Mouse (Mus musculus) kidney, postnatal 10 days (tissue): ENCODE measurements at regions not wholly inside any gene's neighbourhood (a gene's known extent, or its start where the extent isn't known, plus 50 kb on each side); places are given as distances from the start of the nearest gene placed in this dataset.

Experiments used
- DNase-seq: peaks from one replicate; pipeline ENCODE4 v3.0.0; 2021; ENCODE audit warnings: mixed read lengths

GRCm38 (mm10) chr15:36378640-36379039 is 628.9 kb downstream of the Zfp706 start:
- no peak for DNase-seq

- DNase-seq, result no peak
Measured at GRCm38 (mm10) chr15:36376551-36376950, 631.0 kb downstream of the Zfp706 start.

GRCm38 (mm10) chr15:36375549-36375885 is 632.1 kb downstream of the Zfp706 start:
- no peak for DNase-seq

GRCm38 (mm10) chr15:36374732-36375548 is 632.6 kb downstream of the Zfp706 start:
- peak; percentile 83 for DNase-seq

GRCm38 (mm10) chr15:36373900-36374611 is 633.5 kb downstream of the Zfp706 start:
- DNase-seq, result peak; percentile 70

GRCm38 (mm10) chr15:36373481-36373880 is 634.1 kb downstream of the Zfp706 start:
- DNase-seq, result peak; percentile 54

GRCm38 (mm10) chr15:36371382-36371781 is 636.2 kb downstream of the Zfp706 start:
- DNase-seq, result peak; percentile 49

- no peak for DNase-seq
Measured at GRCm38 (mm10) chr15:36370906-36371305, 636.7 kb downstream of the Zfp706 start.

GRCm38 (mm10) chr15:36367296-36367695 is 640.3 kb downstream of the Zfp706 start:
- no peak for DNase-seq

- no peak for DNase-seq
Measured at GRCm38 (mm10) chr15:36364757-36365156, 642.8 kb downstream of the Zfp706 start.

GRCm38 (mm10) chr15:36364062-36364461 is 643.5 kb downstream of the Zfp706 start:
- DNase-seq, result no peak

GRCm38 (mm10) chr15:36362911-36363565 is 644.5 kb downstream of the Zfp706 start:
- DNase-seq, result no peak

- DNase-seq, result no peak
Measured at GRCm38 (mm10) chr15:36361522-36362148, 645.9 kb downstream of the Zfp706 start.

GRCm38 (mm10) chr15:36360694-36361521 is 646.7 kb downstream of the Zfp706 start:
- DNase-seq, result no peak

GRCm38 (mm10) chr15:36355851-36356250 is 651.7 kb downstream of the Zfp706 start:
- no peak for DNase-seq

- no peak for DNase-seq
Measured at GRCm38 (mm10) chr15:36354545-36354944, 653.0 kb downstream of the Zfp706 start.

- peak; percentile 31 for DNase-seq
Measured at GRCm38 (mm10) chr15:36353793-36354192, 653.8 kb downstream of the Zfp706 start.

- DNase-seq, result no peak
Measured at GRCm38 (mm10) chr15:36352929-36353328, 654.6 kb downstream of the Zfp706 start.

- DNase-seq, result no peak
Measured at GRCm38 (mm10) chr15:36351693-36352092, 655.9 kb downstream of the Zfp706 start.

GRCm38 (mm10) chr15:36348348-36348747 is 659.2 kb downstream of the Zfp706 start:
- no peak for DNase-seq

- DNase-seq, result peak; percentile 29
Measured at GRCm38 (mm10) chr15:36347333-36347845, 660.2 kb downstream of the Zfp706 start.

GRCm38 (mm10) chr15:36346126-36346525 is 661.4 kb downstream of the Zfp706 start:
- no peak for DNase-seq
